Mouse (Mus musculus): ENCODE data around the gene Cygb.
"Not testable (repeated sequence)": the region's sequence is repeated elsewhere in the genome, so short reads cannot be mapped to it uniquely, and the experiment has no call there.

Cygb gene

DNA sequence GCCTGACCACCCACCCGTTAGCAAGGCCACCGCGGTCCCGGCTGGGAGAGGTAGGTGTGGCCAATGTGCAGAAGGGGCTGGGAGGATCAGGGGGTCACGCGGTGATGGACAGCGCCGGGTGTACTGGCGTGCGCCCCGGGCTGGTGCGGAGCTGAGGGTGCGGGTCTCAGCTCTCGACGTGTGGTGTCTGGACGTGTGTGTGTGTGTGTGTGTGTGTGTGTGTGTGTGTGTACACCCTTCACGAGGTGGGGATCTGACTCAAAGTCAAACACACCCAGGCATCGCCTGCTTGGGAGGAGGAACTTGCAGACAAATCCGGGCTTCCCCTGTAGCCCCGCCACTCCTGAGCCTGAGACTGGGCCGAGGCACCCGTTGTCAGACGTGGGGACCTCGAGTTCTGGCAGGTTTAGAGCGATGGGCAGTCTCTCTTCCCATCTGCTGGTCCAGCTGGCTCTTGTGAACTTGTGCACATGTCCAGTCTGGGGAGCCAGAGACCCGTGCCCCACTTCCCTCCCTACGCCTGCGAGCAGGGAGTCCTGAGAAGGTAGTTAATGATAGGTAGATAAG, at the start of gene Cygb:
Gene Cygb, minus strand, starts transcription at position 59 of the 567 bp plus-strand sequence.
- peak; percentile 57 for DNase-seq (ENCODE audit: low spot score)

GRCm38 (mm10) chr11:116701377-116701841, 47.3 kb upstream of the Cygb start:
- DNase-seq (ENCODE audit: low spot score), result no peak

GRCm38 (mm10) chr11:116697521-116697920, 43.4 kb upstream of the Cygb start:
- no peak for DNase-seq (ENCODE audit: low spot score)

GRCm38 (mm10) chr11:116696426-116696825, 42.3 kb upstream of the Cygb start:
- DNase-seq (ENCODE audit: low spot score), result no peak

GRCm38 (mm10) chr11:116695194-116695880, 41.2 kb upstream of the Cygb start:
- no peak for DNase-seq (ENCODE audit: low spot score)

DNA sequence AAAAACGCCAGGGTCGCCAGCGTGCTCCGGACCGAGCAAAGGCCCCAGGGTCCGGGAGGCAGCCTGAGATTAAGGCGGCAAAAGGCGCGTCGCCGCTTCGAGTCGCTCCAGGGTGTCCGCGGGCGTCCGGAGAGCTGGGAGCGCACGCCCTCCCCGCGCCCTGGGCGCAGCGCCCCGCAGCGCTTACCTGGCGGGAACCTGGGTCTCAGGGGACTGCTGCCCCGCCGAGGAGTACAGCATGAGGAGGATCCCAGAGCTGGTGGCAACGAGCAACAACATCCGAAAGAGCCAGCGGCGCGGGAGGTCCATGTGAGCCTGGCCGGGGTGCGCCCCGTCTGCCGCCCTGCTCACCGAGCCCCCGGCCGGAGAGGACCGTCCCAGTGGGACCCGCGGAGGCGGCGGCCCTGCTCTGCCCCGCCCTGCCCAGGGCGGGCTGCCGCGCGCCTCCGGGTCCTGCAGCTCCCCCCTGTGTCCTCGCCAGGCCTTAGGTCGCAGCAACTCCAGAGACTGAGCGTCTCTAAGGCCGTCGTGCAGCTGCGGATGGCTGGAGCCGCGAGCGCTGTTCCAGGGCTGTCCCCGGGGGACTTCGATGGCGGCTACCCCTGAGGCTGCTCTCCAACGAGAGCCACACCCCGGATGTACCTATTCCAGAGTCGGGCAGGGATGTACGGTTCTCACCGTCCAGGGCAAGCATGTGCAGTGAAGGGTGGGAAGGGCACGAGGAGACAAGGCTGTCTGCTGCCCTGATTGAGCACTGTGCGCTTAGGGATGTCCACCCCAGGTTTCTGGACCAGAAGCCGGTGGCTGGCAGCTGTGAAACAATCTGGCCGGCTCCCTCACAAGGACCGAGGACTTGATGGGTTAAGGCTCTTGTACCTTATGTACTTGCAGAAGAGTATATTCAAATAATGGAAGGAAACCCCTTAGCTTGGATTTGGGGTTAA, 40.4 kb upstream of the Cygb start:
- DNase-seq (ENCODE audit: low spot score), result peak; percentile 53

DNA sequence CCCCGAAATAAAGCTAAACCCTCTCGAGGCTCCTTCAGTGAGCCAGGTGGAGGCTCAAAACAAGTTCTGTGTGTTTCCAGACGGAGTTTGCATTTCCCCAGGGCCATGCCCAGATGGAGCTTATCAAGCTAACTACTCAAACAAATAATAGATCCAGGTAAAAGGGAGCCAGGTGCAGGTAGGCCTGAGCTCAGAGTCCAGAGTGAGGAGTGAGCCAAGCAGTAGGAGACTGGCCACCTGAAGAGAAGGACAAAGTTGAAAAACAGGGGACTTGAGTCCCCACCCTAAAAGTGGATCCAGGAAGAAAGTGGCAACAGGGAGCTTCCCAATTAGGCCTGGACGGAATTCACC, 39.8 kb upstream of the Cygb start:
- no peak for DNase-seq (ENCODE audit: low spot score)

- DNase-seq (ENCODE audit: low spot score), result peak; percentile 39
Observed at GRCm38 (mm10) chr11:116690701-116691575, 36.8 kb upstream of the Cygb start.

GRCm38 (mm10) chr11:116689622-116690021, 35.5 kb upstream of the Cygb start:
- DNase-seq (ENCODE audit: low spot score), result no peak

GRCm38 (mm10) chr11:116687897-116688296, 33.8 kb upstream of the Cygb start:
- DNase-seq (ENCODE audit: low spot score), result no peak

GRCm38 (mm10) chr11:116685729-116686128, 31.6 kb upstream of the Cygb start:
- no peak for DNase-seq (ENCODE audit: low spot score)

DNA sequence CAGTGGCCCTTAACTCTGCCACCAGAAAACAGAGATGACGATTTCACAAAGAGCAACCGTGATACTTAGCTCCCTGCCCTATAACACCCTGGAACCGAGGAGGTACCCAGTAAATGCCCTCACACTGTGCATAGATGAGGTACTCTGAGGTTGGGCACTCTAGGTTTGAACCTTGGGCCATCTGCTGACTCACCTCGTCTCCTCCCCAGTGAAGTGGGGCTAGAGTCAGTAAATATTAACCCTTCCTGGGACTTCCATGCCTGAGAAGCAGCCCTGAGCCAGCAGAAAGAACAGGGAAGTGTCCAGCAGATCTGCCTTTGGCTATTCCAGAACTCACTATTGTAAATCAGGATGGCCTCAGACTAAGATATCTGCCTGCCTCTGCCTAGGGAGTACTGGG, 29.7 kb upstream of the Cygb start:
- no peak for DNase-seq (ENCODE audit: low spot score)

DNA sequence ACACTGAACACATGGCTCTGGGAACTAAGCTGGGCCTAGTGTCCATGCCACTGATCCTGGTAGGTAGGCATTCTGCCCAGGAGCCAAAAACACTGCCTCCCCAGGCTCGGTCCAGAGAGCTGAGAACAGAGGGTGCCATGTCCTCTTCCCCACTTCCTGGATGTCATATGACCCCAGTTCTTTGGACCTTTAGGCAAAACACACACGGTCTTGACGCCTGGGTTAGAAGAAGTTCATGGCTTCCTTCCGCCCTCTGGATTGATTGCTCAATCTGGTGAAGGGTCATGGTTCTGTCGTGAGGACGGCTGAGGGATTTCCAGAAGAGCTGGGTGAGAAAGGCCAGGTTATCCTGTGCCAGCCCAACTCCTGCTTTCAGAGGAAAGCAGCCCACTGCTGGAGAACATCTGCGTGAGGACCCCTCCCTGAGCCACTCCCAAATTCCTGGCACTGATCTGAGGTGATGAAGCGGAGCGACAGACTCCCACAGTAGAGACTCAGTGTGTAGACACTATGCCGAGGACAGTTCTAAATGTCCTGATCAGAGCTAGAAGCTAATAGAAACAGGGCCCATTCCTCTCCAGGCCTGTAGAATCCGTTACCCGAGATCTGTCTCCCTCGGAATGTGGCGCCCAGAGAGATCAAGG, 28.5 kb upstream of the Cygb start:
- DNase-seq (ENCODE audit: low spot score), result no peak

DNA sequence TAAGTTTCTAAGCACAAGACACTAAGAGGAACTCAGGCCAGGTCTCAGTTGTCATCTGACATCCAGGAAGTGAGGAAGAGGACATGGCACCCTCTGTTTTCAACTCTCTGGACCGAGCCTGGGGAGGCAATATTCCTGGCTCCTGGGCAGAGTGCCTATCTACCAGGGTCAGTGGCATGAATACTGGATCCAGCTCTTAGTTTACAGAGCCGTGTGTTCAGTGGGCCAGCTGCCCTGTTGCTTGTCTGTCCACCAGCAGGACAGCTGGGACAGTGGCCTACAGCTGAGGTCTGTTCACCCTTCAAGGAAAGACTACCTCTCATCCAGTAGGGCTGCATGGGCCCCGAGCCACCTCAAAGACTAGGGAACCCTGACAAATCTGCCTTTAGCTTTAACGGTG, 27.0 kb upstream of the Cygb start:
- no peak for DNase-seq (ENCODE audit: low spot score)

DNA sequence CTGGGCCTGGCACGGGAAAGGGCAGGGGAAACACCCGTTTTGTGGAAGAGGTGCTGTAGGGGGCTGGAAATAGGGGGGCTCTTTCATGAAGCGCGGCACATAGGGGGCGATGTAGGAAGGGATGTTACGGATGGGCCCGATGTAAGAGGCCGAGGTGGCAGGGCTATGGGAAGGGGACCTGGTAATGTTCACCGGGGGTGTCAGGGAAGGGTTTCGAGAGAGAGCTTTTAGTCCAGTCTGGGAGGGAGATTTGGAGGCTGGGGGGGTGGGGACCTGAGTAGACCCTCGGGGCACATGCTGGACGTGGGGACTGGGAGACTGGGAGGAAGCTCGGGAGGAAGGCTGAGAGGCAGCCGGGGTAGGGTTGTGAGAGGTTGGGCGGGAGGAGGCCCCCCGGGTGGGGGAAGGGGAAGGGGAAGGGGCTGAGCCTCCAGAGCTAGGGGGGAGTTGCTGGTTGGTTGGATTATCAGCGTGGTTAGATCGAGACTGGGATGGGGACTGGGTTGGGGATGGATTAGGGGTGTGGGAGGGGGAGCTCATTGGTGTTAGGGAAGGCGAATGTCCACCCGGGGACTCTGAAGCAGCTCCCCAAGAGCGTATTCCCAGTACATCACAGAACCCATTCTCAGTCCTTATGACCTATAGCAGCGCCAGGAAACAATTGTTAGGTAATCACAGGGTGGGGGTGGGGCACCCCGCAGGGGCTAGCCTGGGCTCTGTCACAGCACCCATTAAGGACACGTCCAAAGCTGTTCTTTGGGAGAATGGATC, 26.4 kb upstream of the Cygb start:
- no peak for DNase-seq (ENCODE audit: low spot score)

DNA sequence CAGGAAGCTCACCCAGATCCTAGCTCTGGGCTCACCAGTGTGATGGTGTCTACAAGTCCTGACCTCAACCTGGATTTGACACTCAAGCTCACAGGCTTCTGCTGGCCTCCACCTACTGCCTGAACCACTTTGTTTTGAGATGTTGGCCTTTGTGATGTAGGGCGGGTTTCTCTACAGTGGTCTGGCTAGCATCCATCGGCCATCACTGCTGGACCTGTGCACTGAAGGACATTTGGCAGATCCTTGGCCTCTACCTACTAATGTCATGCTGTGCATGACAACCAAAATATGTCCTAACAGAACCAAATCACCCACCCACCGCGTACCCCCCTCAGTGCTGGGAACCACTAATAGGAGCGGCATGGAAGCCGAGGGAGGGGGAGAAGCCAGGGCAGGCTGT, 25.0 kb upstream of the Cygb start:
- DNase-seq (ENCODE audit: low spot score), result no peak

GRCm38 (mm10) chr11:116677711-116678441, 23.8 kb upstream of the Cygb start:
- DNase-seq (ENCODE audit: low spot score), result no peak

- no peak for DNase-seq (ENCODE audit: low spot score)
Observed at GRCm38 (mm10) chr11:116676175-116676976, 22.3 kb upstream of the Cygb start.

DNA sequence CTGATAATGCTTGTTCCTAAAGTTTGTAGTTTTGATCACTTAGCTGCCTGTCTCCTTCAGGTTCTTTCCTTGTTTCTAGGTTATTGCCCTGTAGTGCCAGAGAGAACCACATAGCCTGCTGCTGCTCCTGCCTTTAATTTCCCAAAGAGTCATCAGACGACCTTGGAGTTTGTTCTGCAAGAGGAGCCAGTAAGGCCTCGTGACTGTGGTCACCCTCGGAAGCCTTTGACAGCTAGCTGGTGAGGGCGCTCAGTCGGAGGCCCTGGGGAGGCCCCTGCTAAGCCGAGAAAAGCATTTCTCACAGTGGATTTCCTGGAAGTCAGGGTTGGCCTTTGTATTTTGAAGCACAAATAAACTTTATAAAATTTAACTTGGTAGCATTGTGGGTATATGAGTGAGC, 21.3 kb upstream of the Cygb start:
- DNase-seq (ENCODE audit: low spot score), result not testable (repeated sequence)

Measured in retina, embryonic 14.5 days (tissue).